Mouse (Mus musculus) forebrain, embryonic 10.5 days (tissue): ENCODE results near the gene F8a. TPM values are rescaled to one million over a fixed set of nuclear protein-coding genes. Genes with fewer than 3 reads are reported as not detected.
"Not testable (repeated sequence)": the region's sequence is repeated elsewhere in the genome, so short reads cannot be mapped to it uniquely, and the experiment has no call there.

Experiments
- DNase-seq: peaks from one replicate; pipeline ENCODE4 v3.0.0-alpha.2; 2017; ENCODE audit warnings: low spot score; ENCODE audit errors: extremely low spot score
- H3K27ac ChIP-seq: fragments of 300-500 bp; sonication (generic); 2 replicates; pipeline ENCODE4 v1.5.1; 2016; ENCODE audit warnings: mild to moderate bottlenecking
- H3K27me3 ChIP-seq: fragments of 300-500 bp; sonication (generic); 2 replicates; pipeline ENCODE4 v1.6.1; 2016; ENCODE audit warnings: mild to moderate bottlenecking; ENCODE audit not compliant: poor library complexity, severe bottlenecking
- H3K36me3 ChIP-seq: fragments of 300-500 bp; sonication (generic); replicated peaks from 2 replicates; pipeline ENCODE4 v1.6.1; 2016; ENCODE audit warnings: mild to moderate bottlenecking, moderate library complexity
- H3K4me1 ChIP-seq: fragments of 300-500 bp; sonication (generic); 2 replicates; pipeline ENCODE4 v1.6.1; 2016
- H3K4me3 ChIP-seq: fragments of 300-500 bp; sonication (generic); 2 replicates; pipeline ENCODE4 v1.5.1; 2016; ENCODE audit warnings: mild to moderate bottlenecking, moderate library complexity
- H3K9me3 ChIP-seq: fragments of 300-500 bp; sonication (generic); 2 replicates; pipeline ENCODE4 v1.6.1; 2016; ENCODE audit warnings: mild to moderate bottlenecking, moderate library complexity
- WGBS: fragments of 180-500 bp; shearing (Covaris S2); methylation state at CpG from one replicate; pipeline ENCODE4 v1.1.7; 2016; 5-methylcytosine and 5-hydroxymethylcytosine counted together
- polyA plus RNA-seq: library from polyadenylated mRNA; unstranded; fragments of >200 nt; fragmentation: Nextera tagmentation; extraction: Ambion mirVana; gene quantifications from 2 replicates; pipeline ENCODE4 v1.2.1, GENCODE M21; 2016

The F8a gene
- 10.9 TPM in 2 replicates for polyA plus RNA-seq

DNA sequence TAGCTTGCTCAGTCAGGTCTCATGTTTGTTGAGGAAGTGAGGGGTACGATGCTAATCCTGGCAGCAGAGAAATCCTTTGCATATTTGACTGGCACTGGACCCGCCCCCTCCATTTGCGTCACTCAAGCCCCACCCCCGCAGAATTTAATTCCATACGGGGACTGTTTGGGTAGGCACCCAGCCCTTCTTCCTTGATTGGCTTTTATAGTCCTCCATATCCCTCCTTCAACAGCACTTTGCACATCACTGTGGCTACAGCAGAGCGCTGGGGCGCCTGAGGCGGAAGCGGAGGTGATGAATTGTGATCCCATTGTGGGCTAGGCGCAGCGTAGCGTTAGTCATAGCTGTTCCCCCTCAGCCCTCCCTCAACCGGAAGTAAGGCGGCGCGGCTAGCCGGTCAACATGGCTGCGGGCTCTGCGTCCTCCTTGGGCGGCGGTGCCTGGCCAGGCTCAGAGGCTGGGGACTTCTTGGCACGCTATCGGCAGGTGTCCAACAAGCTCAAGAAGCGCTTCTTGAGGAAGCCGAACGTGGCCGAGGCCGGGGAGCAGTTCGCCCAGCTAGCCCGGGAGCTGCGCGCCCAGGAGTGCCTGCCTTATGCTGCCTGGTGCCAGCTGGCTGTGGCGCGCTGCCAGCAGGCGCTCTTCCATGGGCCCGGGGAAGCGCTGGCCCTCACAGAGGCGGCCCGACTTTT lies at the start of gene F8a:
TSS of gene F8a (plus strand) at position 378 of the 692 bp plus-strand sequence.
- H3K9me3 ChIP-seq, result peaks cover 2% of the 10 kb centered on the region; the same call in 1 of the 2 replicates
- DNase-seq, result peak; percentile 75
- H3K4me3 ChIP-seq, result peak within 1 kb of the TSS; percentile 68
- peaks cover 13% of the 10 kb centered on the region for H3K4me1 ChIP-seq
- WGBS, result 18% methylated on average over 39 of the region's 39 CpGs
- H3K27me3 ChIP-seq, result peaks cover 16% of the 10 kb centered on the region
- peak within 1 kb of the TSS; percentile 89 for H3K27ac ChIP-seq
- no peaks in the 10 kb centered on the region for H3K36me3 ChIP-seq

DNA sequence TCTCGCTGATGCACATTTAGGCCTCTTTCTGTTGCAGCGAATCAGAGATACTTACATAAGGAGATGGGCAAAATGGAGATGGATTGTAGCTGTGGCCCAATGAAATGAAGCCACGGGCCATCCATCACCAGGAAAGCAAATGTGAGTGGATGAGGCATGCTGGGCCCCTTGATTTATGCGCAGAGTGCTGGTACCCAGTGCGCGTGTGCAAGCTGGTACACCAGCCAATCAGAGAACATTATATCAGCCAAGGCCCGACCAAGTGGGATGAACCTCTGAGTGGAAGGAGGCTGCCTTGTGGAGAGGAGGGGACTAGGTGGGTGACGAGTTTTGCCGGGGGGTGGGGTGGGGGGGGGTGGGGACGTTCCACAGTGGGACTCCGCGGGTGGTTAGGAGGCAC lies 36.2 kb upstream of the F8a start, which contains the start of gene Xlr3b:
TSS of gene Xlr3b (plus strand) at position 274 of the 400 bp plus-strand sequence.
- 76% methylated on average over 12 of the region's 12 CpGs for WGBS
- not testable (repeated sequence) for H3K4me3 ChIP-seq, H3K36me3 ChIP-seq, H3K27ac ChIP-seq, H3K4me1 ChIP-seq, H3K27me3 ChIP-seq, DNase-seq, H3K9me3 ChIP-seq

DNA sequence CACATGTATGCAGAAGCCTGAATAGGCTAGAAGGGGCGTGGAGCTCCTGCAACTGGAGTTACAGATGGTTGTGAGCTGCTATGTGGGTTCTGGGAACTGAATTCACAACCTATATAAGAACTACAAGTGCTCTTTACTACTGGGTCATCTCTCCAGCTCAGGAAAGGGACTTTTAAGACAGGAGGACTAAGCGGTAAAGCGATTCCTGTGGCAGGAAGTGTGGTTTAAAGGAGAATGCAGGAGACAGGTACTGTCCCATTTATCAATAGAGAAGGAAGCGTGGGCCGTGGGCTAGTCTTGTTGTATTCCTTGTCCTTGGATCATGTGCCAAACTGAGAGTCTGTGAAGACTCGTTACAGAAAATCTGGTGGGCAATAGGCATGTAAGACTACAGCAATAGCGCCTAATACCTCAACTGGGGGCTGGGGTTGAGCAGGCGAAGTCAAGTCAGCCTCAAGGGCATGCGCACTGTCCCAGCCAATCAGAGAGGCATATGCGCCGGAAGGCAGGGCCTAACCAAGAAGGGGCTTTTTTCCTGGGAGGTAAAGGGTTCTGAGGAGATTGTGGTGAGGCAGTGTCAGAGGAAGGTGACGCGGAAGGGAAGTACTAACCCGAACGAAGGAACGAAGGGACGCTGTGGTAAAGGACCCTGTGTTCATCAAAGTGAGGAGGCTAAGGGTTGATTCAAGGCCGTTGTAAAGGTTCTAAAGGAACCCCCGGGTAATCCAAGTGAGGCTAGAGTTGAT lies 14.1 kb upstream of the F8a start, which contains the start of gene Xlr4b:
TSS of gene Xlr4b (plus strand) at position 515 of the 746 bp plus-strand sequence.
- H3K4me3 ChIP-seq, DNase-seq, H3K36me3 ChIP-seq, H3K4me1 ChIP-seq, H3K27me3 ChIP-seq, H3K27ac ChIP-seq, H3K9me3 ChIP-seq: not testable (repeated sequence)
- WGBS, result 79% methylated on average over 18 of the region's 19 CpGs

DNA sequence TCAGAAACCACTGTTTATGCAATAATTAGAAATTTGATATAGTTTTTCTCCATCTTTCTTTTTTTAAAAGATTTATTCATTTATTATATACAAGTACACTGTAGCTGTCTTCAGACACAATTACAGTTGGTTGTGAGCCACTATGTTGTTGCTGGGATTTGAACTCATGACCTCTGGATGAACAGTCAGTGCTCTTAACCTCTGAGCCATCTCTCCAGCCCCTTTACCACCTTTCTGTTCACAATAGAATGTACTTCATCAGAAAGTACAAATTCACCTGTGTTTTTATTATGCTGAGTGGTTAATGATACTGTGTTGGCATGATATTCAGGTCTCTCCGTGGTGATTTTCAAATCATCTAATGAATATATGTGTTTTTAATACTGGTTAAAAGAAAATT lies 2.7 kb upstream of the F8a start:
- Histone ChIP-seq H3K36me3 (no peaks in the 10 kb centered on the region), H3K27ac (no peak overlapping the region), H3K27me3 (peaks cover 16% of the 10 kb centered on the region), H3K9me3 (peaks cover 2% of the 10 kb centered on the region; the same call in 1 of the 2 replicates), H3K4me3 (no peak overlapping the region), H3K4me1 (peaks cover 13% of the 10 kb centered on the region)
- DNase-seq, result no peak
- WGBS, result 53% methylated on average over 1 of the region's 1 CpGs

DNA sequence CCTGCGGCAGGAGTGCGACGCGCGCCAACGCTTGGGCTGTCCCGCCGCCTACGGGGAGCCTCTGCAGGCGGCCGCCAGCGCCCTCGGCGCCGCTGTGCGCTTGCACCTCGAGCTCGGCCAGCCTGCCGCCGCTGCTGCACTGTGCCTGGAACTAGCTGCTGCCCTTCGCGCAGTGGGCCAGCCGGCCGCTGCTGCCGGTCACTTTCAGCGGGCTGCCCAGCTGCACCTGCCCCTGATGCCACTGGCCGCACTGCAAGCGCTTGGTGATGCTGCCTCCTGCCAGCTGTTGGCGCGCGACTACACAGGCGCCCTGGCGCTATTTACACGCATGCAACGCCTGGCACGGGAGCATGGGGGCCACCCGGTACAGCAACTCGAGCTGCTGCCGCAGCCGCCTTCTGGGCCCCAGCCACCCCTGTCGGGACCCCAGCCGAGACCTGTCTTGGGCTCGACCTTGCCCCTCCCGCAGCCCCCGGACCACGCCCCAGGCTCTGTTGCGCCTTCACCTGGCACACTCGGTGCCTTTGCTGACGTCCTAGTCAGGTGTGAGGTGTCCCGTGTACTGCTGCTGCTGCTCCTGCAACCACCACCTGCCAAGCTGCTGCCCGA lies 619 bp downstream of the F8a start:
- 15% methylated on average over 50 of the region's 51 CpGs for WGBS
- H3K27ac ChIP-seq, result peak overlapping the region; percentile 89
- DNase-seq, result peak; percentile 34
- no peaks in the 10 kb centered on the region for H3K36me3 ChIP-seq
- H3K27me3 ChIP-seq, result peaks cover 16% of the 10 kb centered on the region
- H3K9me3 ChIP-seq, result peaks cover 2% of the 10 kb centered on the region; the same call in 1 of the 2 replicates
- peak overlapping the region; percentile 68 for H3K4me3 ChIP-seq
- H3K4me1 ChIP-seq, result peaks cover 13% of the 10 kb centered on the region

DNA sequence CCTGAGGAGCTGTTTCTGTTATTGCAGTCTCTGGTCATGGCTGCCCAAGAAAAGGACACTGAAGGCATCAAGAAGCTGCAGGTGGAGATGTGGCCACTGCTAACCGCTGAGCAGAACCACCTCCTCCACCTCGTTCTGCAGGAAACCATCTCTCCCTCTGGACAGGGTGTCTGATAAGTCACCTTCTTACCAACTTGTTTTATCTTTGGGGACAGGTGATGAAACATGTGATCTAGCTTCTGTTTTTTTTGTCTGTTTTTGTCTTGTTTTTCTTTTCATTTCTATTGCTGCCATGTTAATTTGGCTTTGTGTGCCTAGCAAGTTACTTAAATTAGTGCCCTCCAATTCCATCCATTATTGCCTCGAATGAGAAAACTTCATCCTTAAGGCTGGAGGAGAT lies 1.2 kb downstream of the F8a start:
- Histone ChIP-seq H3K27me3 (peaks cover 16% of the 10 kb centered on the region), H3K36me3 (no peaks in the 10 kb centered on the region), H3K9me3 (peaks cover 2% of the 10 kb centered on the region; the same call in 1 of the 2 replicates), H3K4me1 (peaks cover 13% of the 10 kb centered on the region), H3K27ac (peak overlapping the region; percentile 89; the same call in 1 of the 2 replicates), H3K4me3 (peak overlapping the region; percentile 68)
- no peak for DNase-seq
- WGBS, result 54% methylated on average over 3 of the region's 3 CpGs

DNA sequence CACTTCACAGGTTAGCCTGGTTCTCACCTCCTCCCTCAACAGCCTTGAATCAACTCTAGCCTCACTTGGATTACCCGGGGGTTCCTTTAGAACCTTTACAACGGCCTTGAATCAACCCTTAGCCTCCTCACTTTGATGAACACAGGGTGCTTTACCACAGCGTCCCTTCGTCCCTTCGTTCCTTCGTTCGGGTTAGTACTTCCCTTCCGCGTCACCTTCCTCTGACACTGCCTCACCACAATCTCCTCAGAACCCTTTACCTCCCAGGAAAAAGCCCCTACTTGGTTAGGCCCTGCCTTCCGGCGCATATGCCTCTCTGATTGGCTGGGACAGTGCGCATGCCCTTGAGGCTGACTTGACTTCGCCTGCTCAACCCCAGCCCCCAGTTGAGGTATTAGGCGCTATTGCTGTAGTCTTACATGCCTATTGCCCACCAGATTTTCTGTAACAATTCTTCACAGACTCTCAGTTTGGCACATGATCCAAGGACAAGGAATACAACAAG lies 14.8 kb downstream of the F8a start, which contains the start of gene Xlr4c:
TSS of gene Xlr4c (minus strand) at position 310 of the 505 bp plus-strand sequence.
- H3K4me3 ChIP-seq, DNase-seq, H3K27ac ChIP-seq, H3K27me3 ChIP-seq, H3K4me1 ChIP-seq, H3K36me3 ChIP-seq, H3K9me3 ChIP-seq: not testable (repeated sequence)
- 88% methylated on average over 14 of the region's 14 CpGs for WGBS

DNA sequence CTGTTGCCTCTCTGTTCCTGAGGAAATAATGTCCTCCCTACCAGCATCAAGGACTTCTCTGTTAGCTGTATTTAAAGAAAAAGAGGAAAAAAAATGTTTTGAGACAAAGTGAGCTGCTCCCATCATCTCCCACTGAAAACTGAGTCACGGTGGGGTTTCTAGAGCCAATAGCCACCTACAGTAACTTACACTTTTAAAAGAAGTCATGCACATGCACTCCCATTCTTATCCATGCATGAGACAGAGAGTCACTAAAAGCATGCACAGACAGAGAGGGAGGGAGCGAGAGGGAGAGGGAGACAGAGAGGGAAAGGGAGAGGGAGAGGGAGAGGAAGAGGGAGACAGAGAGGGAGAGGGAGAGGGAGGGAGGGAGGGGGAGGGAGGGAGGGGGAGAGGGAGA lies 34.3 kb downstream of the F8a start:
- H3K4me1 ChIP-seq, H3K9me3 ChIP-seq, H3K36me3 ChIP-seq, H3K27ac ChIP-seq, H3K27me3 ChIP-seq, DNase-seq, H3K4me3 ChIP-seq: not testable (repeated sequence)
- 94% methylated on average over 1 of the region's 2 CpGs for WGBS

DNA sequence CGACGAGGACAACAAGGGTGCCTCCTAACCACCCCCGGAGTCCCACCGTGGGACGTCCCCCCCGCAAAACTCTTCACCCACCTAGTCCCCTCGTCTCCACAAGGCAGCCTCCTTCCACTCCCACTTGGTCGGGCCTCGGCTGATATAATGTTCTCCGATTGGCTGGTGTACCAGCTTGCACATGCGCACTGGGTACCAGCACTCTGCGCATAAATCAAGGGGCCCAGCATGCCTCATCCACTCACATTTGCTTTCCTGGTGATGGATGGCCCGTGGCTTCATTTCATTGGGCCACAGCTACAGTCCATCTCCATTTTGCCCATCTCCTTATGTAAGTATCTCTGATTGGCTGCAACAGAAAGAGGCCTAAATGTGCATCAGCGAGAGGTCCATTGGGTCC lies 37.2 kb downstream of the F8a start, which contains the start of gene Xlr3c:
TSS of gene Xlr3c (minus strand) at position 121 of the 400 bp plus-strand sequence.
- H3K36me3 ChIP-seq, DNase-seq, H3K27ac ChIP-seq, H3K4me1 ChIP-seq, H3K27me3 ChIP-seq, H3K4me3 ChIP-seq, H3K9me3 ChIP-seq: not testable (repeated sequence)
- 92% methylated on average over 14 of the region's 14 CpGs for WGBS

Other genes with a start within 250 kb of the F8a start
- gene Zfp185, start 241.0 kb upstream of the F8a start, polyA plus RNA-seq, result 3.9 and 4.2 TPM in 2 replicates
- 0.10 and 0.16 TPM in 2 replicates for gene Pnma5, start 191.2 kb upstream of the F8a start, polyA plus RNA-seq
- gene Pnma3, start 163.5 kb upstream of the F8a start, polyA plus RNA-seq, result 0.21 and 0.29 TPM in 2 replicates
- gene Xlr4a, start 145.8 kb upstream of the F8a start, polyA plus RNA-seq, result 0.46 and 0.61 TPM in 2 replicates
- gene Xlr3a, start 131.2 kb upstream of the F8a start, polyA plus RNA-seq, result 1.8 and 3.0 TPM in 2 replicates
- 0.05 TPM in 1 of 2 replicates, not detected in the other for gene Gm14685, start 111.2 kb upstream of the F8a start, polyA plus RNA-seq
- gene Xlr5b, start 79.5 kb upstream of the F8a start, polyA plus RNA-seq, result not detected in 2 replicates
- gene DXBay18, start 78.8 kb upstream of the F8a start, polyA plus RNA-seq, result not detected in 2 replicates
- not detected in 2 replicates for gene Spin2d, start 51.3 kb upstream of the F8a start, polyA plus RNA-seq
- 8.7 and 9.1 TPM in 2 replicates for gene Xlr3b, start 36.1 kb upstream of the F8a start, polyA plus RNA-seq
- gene Xlr4b, start 14.0 kb upstream of the F8a start, polyA plus RNA-seq, result 0.37 and 0.52 TPM in 2 replicates
- gene Xlr4c, start 14.8 kb downstream of the F8a start, polyA plus RNA-seq, result not detected in 2 replicates
- not detected in 2 replicates for gene Xlr3c, start 37.1 kb downstream of the F8a start, polyA plus RNA-seq
- not detected in 2 replicates for gene Xlr5a, start 64.7 kb downstream of the F8a start, polyA plus RNA-seq
- not detected in 2 replicates for gene Xlr5c, start 64.7 kb downstream of the F8a start, polyA plus RNA-seq
- gene Gm45015, start 108.5 kb downstream of the F8a start, polyA plus RNA-seq, result not detected in 2 replicates
- gene Zfp275, start 114.3 kb downstream of the F8a start, polyA plus RNA-seq, result 16.7 and 17.7 TPM in 2 replicates
- gene Gm18336, start 170.4 kb downstream of the F8a start, polyA plus RNA-seq, result not detected in 2 replicates
- 0.17 and 0.19 TPM in 2 replicates for gene Zfp92, start 182.8 kb downstream of the F8a start, polyA plus RNA-seq
- not detected in 2 replicates for gene Trex2, start 207.1 kb downstream of the F8a start, polyA plus RNA-seq
- gene Haus7, start 230.8 kb downstream of the F8a start, polyA plus RNA-seq, result 87.8 and 88.7 TPM in 2 replicates